Mouse (Mus musculus): ENCODE measurements around the gene D6Ertd527e.
"Not testable (repeated sequence)": the region's sequence is repeated elsewhere in the genome, so short reads cannot be mapped to it uniquely, and the experiment has no call there.

D6Ertd527e gene

GRCm38 (mm10) chr6:87104123-87104796 is at the start of gene D6Ertd527e:
TSS of gene D6Ertd527e (plus strand) at chr6:87104746.
- no peak for DNase-seq (ENCODE audit: low read depth)

- no peak for DNase-seq (ENCODE audit: low read depth)
These were observed 44.8 kb upstream of the D6Ertd527e start for GRCm38 (mm10) chr6:87059754-87060153.

GRCm38 (mm10) chr6:87063586-87063985 is 41.0 kb upstream of the D6Ertd527e start:
- DNase-seq (ENCODE audit: low read depth) = no peak

GRCm38 (mm10) chr6:87068209-87068608 is 36.3 kb upstream of the D6Ertd527e start:
- DNase-seq (ENCODE audit: low read depth) = no peak

GRCm38 (mm10) chr6:87069195-87069900 is 35.2 kb upstream of the D6Ertd527e start:
- DNase-seq (ENCODE audit: low read depth) = no peak

GRCm38 (mm10) chr6:87070641-87071040 is 33.9 kb upstream of the D6Ertd527e start:
- no peak for DNase-seq (ENCODE audit: low read depth)

GRCm38 (mm10) chr6:87072759-87073158 is 31.8 kb upstream of the D6Ertd527e start:
- DNase-seq (ENCODE audit: low read depth) = no peak

- DNase-seq (ENCODE audit: low read depth) = no peak
These were observed 29.4 kb upstream of the D6Ertd527e start for GRCm38 (mm10) chr6:87075092-87075685.

GRCm38 (mm10) chr6:87079457-87079856 is 25.1 kb upstream of the D6Ertd527e start:
- no peak for DNase-seq (ENCODE audit: low read depth)

GRCm38 (mm10) chr6:87085026-87085425 is 19.5 kb upstream of the D6Ertd527e start:
- DNase-seq (ENCODE audit: low read depth) = no peak

GRCm38 (mm10) chr6:87088356-87088755 is 16.2 kb upstream of the D6Ertd527e start:
- DNase-seq (ENCODE audit: low read depth) = no peak

GRCm38 (mm10) chr6:87090877-87091276 is 13.7 kb upstream of the D6Ertd527e start:
- no peak for DNase-seq (ENCODE audit: low read depth)

GRCm38 (mm10) chr6:87092476-87092875 is 12.1 kb upstream of the D6Ertd527e start:
- DNase-seq (ENCODE audit: low read depth) = no peak

GRCm38 (mm10) chr6:87093631-87094030 is 10.9 kb upstream of the D6Ertd527e start:
- DNase-seq (ENCODE audit: low read depth) = not testable (repeated sequence)

- DNase-seq (ENCODE audit: low read depth) = no peak
These were observed 5.3 kb upstream of the D6Ertd527e start for GRCm38 (mm10) chr6:87099261-87099660.

- DNase-seq (ENCODE audit: low read depth) = peak; percentile 23
These were observed 4.8 kb upstream of the D6Ertd527e start for GRCm38 (mm10) chr6:87099671-87100296.

- DNase-seq (ENCODE audit: low read depth) = no peak
These were observed 4.1 kb upstream of the D6Ertd527e start for GRCm38 (mm10) chr6:87100297-87101020.

GRCm38 (mm10) chr6:87101281-87101954 is 3.1 kb upstream of the D6Ertd527e start:
- DNase-seq (ENCODE audit: low read depth) = peak; percentile 91

GRCm38 (mm10) chr6:87101955-87102353 is 2.6 kb upstream of the D6Ertd527e start:
- DNase-seq (ENCODE audit: low read depth) = no peak

GRCm38 (mm10) chr6:87102421-87102911 is 2.1 kb upstream of the D6Ertd527e start:
- DNase-seq (ENCODE audit: low read depth) = no peak

- DNase-seq (ENCODE audit: low read depth) = no peak
These were observed 1.2 kb upstream of the D6Ertd527e start for GRCm38 (mm10) chr6:87103314-87103713.
